Mouse (Mus musculus) left cerebral cortex, adult 6 months (tissue): Measurements from ENCODE around the gene Ifi47. TPM values are rescaled to one million over a fixed set of nuclear protein-coding genes. Genes with fewer than 3 reads are reported as not detected.

Experiments
- long read RNA-seq, 2 experiments: library from polyadenylated mRNA; unstranded; transcript quantifications; one replicate each; pipeline ENCODE4 v2.0.0; 2019 to 2020
- polyA plus RNA-seq: library from polyadenylated mRNA; unstranded; fragments of <200 nt; fragmentation: Nextera tagmentation; gene quantifications from 2 replicates; pipeline ENCODE4 v1.2.3, GENCODE M21; 2021

The Ifi47 gene
- 2.0 and 2.3 TPM in 2 replicates for polyA plus RNA-seq
- long read RNA-seq, experiment 1, transcript Ifi47-201 (2 exons, 1,690 nt): major isoform, 10 of 12 reads
- long read RNA-seq, experiment 1, partial matches to known transcripts: 0 of 12 reads
- long read RNA-seq, experiment 1, other reads (novel, unspliced or antisense): 0 of 12 reads
- long read RNA-seq, experiment 2, transcript Ifi47-201 (2 exons, 1,690 nt): major isoform, 5 of 5 reads
- long read RNA-seq, experiment 2, partial matches to known transcripts: 0 of 5 reads
- long read RNA-seq, experiment 2, other reads (novel, unspliced or antisense): 0 of 5 reads

DNA sequence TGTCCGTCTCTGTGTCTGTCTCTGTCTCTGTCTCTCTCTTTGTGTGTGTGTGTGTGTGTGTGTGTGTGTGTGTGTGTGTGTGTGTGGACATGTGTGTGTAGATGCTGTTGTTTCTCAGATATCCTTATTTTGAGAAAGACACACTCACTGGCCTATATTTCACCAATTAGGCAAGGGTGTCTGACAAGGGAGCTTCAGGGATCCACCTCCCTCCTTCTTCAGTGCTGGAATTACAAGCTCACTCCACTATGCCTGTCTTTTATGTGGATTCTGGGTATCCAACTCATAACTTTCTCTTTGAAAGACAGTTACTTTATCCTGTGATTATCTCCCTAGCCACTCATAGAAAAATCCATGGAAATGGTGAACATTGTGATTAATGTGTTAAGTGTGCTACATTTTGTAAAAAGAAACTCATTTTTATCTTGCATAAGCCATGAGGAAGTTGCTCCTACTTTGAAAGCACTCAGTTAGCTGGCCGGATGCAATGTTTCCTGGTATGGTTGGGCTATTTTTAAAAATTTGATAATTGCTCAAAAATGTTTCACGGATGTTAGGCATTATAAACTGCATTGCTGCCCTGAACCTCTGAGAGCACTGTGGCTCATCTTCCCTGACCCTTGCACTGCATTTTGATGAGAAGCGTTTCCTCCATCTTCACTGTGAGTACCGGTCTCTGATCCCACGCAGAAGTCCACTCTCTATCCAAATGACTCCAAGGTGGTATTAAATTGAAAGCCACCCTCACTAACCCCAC is at the start of gene Ifi47:
TSS of gene Ifi47 (plus strand) at position 587 of the 757 bp plus-strand sequence.

DNA sequence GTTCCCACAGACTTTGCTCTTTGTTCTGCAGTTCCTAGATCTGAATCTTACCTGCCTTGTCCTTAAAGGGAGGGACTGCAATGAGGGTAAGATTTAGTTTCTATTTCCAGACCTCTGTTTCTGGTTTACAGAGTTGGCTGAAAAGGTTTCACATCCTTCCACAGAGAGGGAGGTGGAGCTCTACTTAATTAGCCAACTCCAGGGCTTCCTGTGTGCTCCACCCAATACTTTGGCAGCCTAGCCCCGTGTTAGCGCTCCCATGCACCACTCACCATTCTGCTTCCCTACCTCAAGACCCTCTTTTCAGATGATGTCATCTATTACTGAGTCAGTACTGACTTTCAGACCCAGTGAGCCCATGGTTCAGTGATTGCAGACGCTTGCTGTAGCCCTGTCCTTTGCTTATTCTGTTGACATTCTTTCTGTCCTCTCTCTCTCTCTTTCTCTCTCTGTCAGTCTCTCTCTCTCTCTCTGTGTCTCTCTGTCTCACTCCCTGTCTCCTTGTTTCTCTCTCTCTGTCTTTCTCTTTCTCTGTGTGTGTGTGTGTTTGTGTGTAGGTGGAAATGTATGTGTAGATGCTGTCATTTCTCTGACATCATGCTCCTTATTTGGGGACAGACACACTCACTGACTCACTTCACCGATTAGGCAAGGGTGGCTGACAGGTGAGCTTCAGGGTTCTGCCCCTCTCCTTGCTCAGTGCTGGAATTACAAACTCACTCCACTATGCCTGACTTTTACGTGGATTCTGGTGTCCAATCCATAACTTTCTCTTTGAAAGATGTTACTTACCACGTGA is 25.1 kb upstream of the Ifi47 start, which contains the start of gene 9930111J21Rik2:
TSS of gene 9930111J21Rik2 (minus strand) at position 150 of the 799 bp plus-strand sequence.

GRCm38 (mm10) chr11:49063713-49064469 is 12.5 kb upstream of the Ifi47 start, which contains the start of gene Tgtp2:
Gene Tgtp2, minus strand, starts transcription at chr11:49064206.

GRCm38 (mm10) chr11:49114774-49115173 is 38.4 kb downstream of the Ifi47 start, which contains the start of gene Olfr1396:
Gene Olfr1396, minus strand, starts transcription at chr11:49114874.

GRCm38 (mm10) chr11:49141974-49142373 is 65.6 kb downstream of the Ifi47 start, which contains the start of gene Olfr1395:
Gene Olfr1395, plus strand, starts transcription at chr11:49142274.

Other genes starting within 250 kb of the Ifi47 start
- gene Gm12184, start 249.9 kb upstream of the Ifi47 start, polyA plus RNA-seq: 0.21 and 1.0 TPM in 2 replicates
- gene Irgm1, start 204.9 kb upstream of the Ifi47 start, polyA plus RNA-seq: 11.3 and 11.6 TPM in 2 replicates
- 0.13 TPM in 1 of 2 replicates, not detected in the other for gene Gm5431, start 174.4 kb upstream of the Ifi47 start, polyA plus RNA-seq
- 3.2 and 4.0 TPM in 2 replicates for gene Psme2b, start 130.4 kb upstream of the Ifi47 start, polyA plus RNA-seq
- gene Olfr56, start 97.7 kb upstream of the Ifi47 start, polyA plus RNA-seq: not detected in 2 replicates
- 0.30 and 0.55 TPM in 2 replicates for gene 9930111J21Rik1, start 97.2 kb upstream of the Ifi47 start, polyA plus RNA-seq
- not detected in 2 replicates for gene Gm12185, start 84.4 kb upstream of the Ifi47 start, polyA plus RNA-seq
- 0.80 and 1.1 TPM in 2 replicates for gene Tgtp1, start 82.4 kb upstream of the Ifi47 start, polyA plus RNA-seq
- 0.54 and 0.55 TPM in 2 replicates for gene 9930111J21Rik2, start 25.3 kb upstream of the Ifi47 start, polyA plus RNA-seq
- 1.1 and 1.7 TPM in 2 replicates for gene Tgtp2, start 12.4 kb upstream of the Ifi47 start, polyA plus RNA-seq
- gene Olfr1396, start 38.3 kb downstream of the Ifi47 start, polyA plus RNA-seq: not detected in 2 replicates
- gene Olfr1395, start 65.7 kb downstream of the Ifi47 start, polyA plus RNA-seq: not detected in 2 replicates
- not detected in 2 replicates for gene Olfr1394, start 77.8 kb downstream of the Ifi47 start, polyA plus RNA-seq
- gene Btnl9, start 110.6 kb downstream of the Ifi47 start, polyA plus RNA-seq: 0.06 TPM in 1 of 2 replicates, not detected in the other
- 19.2 and 23.7 TPM in 2 replicates for gene Zfp62, start 126.7 kb downstream of the Ifi47 start, polyA plus RNA-seq
- 12.8 and 18.8 TPM in 2 replicates for gene Mgat1, start 167.6 kb downstream of the Ifi47 start, polyA plus RNA-seq
- 0.11 and 0.13 TPM in 2 replicates for gene Olfr1393, start 201.7 kb downstream of the Ifi47 start, polyA plus RNA-seq
- gene Olfr1392, start 208.7 kb downstream of the Ifi47 start, polyA plus RNA-seq: not detected in 2 replicates
- not detected in 2 replicates for gene Olfr10, start 228.2 kb downstream of the Ifi47 start, polyA plus RNA-seq
- gene Olfr1391, start 246.2 kb downstream of the Ifi47 start, polyA plus RNA-seq: not detected in 2 replicates